Mouse (Mus musculus): Measurements from ENCODE around the gene Stag2.

The Stag2 gene

GRCm38 (mm10) chrX:42215742-42216141, 66.6 kb downstream of the Stag2 start:
- no peak for DNase-seq (ENCODE audit: low spot score)

DNA sequence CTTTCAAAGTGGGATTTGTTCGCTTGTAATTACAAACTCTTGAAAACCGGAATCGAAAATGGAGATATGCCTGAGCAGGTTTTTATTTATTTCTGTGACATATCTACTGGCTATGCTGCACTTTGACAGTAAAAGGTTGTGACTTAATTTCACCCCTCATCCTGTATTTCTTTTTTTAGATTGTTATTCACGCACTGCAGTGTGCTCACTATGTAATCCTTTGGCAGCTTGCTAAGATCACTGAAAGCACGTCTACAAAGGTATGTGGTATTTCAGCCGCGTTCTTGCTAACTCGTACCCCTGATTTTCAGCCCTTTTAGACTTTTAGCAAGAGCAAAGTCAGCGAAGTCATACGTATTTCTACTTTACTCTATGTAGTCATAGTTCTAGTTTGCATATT, 101.2 kb downstream of the Stag2 start:
- DNase-seq (ENCODE audit: low spot score) = no peak

GRCm38 (mm10) chrX:42272713-42273112, 123.6 kb downstream of the Stag2 start:
- DNase-seq (ENCODE audit: low spot score) = no peak

DNA sequence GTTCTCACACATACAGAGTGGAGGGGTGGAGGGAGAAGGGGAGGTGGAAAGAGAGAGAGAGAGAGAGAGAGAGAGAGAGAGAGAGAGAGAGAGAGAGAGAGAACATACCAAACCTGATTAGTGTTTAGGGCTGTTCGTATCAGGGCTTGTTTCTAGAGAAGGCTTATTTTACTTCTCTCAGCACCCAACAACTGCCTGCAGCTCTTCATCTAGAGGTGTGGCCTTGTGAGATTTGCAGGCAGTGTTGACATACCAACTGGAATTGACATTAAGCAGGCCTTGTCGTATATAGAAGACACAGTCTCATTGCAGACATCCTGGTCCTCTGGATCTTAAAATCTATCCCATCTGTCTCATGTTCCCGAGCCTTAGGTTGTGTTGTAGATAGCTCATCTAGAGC, 141.1 kb downstream of the Stag2 start:
- no peak for DNase-seq (ENCODE audit: low spot score)

GRCm38 (mm10) chrX:42315231-42315630, 166.1 kb downstream of the Stag2 start:
- DNase-seq (ENCODE audit: low spot score) = no peak

DNA sequence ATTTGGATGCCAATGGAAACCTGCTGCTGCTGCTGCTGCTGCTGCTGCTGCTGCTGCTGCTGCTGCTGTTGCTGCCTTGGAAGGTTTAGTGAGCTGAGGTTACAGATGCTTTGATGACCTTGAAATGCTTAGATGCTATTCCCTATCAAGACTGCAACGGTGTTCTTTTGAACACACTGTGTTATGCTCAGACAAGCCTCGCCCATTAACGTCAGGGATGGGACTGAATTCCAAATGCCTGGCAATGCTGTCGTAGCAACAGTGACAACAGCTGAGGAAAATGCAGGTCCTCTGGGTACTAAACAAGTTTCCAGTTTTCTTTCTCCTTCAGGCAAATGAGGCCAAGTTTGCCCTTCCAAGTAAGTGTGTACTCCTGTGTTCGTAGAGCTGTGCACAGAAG, 171.3 kb downstream of the Stag2 start:
- no peak for DNase-seq (ENCODE audit: low spot score)

DNA sequence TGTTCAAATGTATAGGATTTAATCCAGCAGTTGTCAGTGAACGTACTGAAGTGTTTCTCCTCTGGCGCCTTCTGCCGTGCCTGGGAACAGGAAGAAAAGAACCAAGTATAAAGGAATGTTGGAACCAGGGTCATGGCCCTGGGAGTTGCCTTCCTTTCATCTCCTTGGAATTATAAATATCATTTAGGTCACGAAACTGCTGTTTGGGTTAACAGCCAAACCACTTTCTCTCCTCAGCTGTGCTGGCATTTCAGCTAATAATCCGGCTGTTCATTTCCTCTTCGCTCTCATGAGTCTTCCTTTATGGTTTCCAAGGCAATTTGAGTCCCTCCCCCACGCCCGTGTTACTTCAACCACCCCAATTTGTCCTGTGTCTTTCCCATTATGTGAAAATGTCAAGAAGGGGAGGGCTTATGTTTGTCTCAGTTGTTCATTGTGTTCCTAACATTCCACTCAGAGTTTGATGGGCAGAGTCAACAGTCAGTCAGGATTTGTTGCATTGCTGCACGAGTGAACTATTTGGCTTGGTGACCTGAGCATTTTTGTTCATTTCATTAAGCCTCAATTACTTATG, 172.2 kb downstream of the Stag2 start:
- no peak for DNase-seq (ENCODE audit: low spot score)

GRCm38 (mm10) chrX:42324848-42325247, 175.7 kb downstream of the Stag2 start:
- no peak for DNase-seq (ENCODE audit: low spot score)

All from T-cell, adult 2 months (primary cell).